Mouse (Mus musculus): ENCODE measurements around the gene Tmem25. TPM values are rescaled to one million over a fixed set of nuclear protein-coding genes. Genes with fewer than 3 reads are reported as not detected.
A peak's percentile ranks its signal among the peaks of the same experiment; 100 is the strongest.

Tmem25 gene
- total and polyA plus RNA-seq, 3 experiments = 0.25 to 1.5 (median 0.28) TPM

GRCm38 (mm10) chr9:44772750-44773651 lies 26.1 kb downstream of the Tmem25 start (continued):
- TF ChIP-seq MAX (IDR thresholded peaks at IDR 0.05; ENCODE audit: low read length) (peak; percentile 36; the same call in 1 of the 2 replicates), MYC (IDR thresholded peaks at IDR 0.05; ENCODE audit: low read depth, low read length) (no peak), ZMIZ1 (IDR thresholded peaks at IDR 0.05; ENCODE audit: low read depth, low read length) (peak; percentile 41; the same call in 1 of the 2 replicates), PAX5 (IDR thresholded peaks at IDR 0.05; ENCODE audit: low read length) (no peak), USF2 (conservative IDR thresholded peaks at IDR 0.05; ENCODE audit: low read depth, low read length) (no peak), GABPA (IDR thresholded peaks at IDR 0.05; ENCODE audit: insufficient replicate concordance, low read depth, low read length) (peak; percentile 91), MAZ (IDR thresholded peaks at IDR 0.05; ENCODE audit: low read depth, low read length) (peak; percentile 88), E2F4 (IDR thresholded peaks at IDR 0.05; ENCODE audit: insufficient replicate concordance, low read depth, low read length) (no peak), EP300 (IDR thresholded peaks at IDR 0.05; ENCODE audit: low read length) (no peak), MXI1 (IDR thresholded peaks at IDR 0.05; ENCODE audit: low read depth, low read length) (peak; percentile 83), RAD21 (IDR thresholded peaks at IDR 0.05; ENCODE audit: low read depth, low read length) (peak; percentile 38), CHD2 (IDR thresholded peaks at IDR 0.05; ENCODE audit: low read length) (peak; percentile 99), TBP (conservative IDR thresholded peaks at IDR 0.05; ENCODE audit: low read depth, low read length) (peak; percentile 92), TCF12 (IDR thresholded peaks at IDR 0.05; ENCODE audit: low read depth, low read length) (peak; percentile 89), JUND (conservative IDR thresholded peaks at IDR 0.05; ENCODE audit: low read depth, low read length) (0 out of 2 replicates have a peak, but pooled peaks have one; percentile 25), HCFC1 (IDR thresholded peaks at IDR 0.05; ENCODE audit: low read depth, low read length) (peak; percentile 92), ZC3H11A (IDR thresholded peaks at IDR 0.05; ENCODE audit: low read depth, low read length) (no peak), POLR2A (IDR thresholded peaks at IDR 0.05; ENCODE audit: low read depth, low read length) (peak; percentile 73; the same call in 1 of the 2 replicates), NELFE (IDR thresholded peaks at IDR 0.05; ENCODE audit: low read depth, low read length) (peak; percentile 52; the same call in 1 of the 2 replicates)

- Histone ChIP-seq H3K4me1 (ENCODE audit: control insufficient read depth in 1 of 2, insufficient read depth in 2 of 2) (peaks cover 3 to 30% of the 10 kb centered on the region in 2 experiments), H3K4me2 (ENCODE audit: insufficient read depth, low read depth, poor library complexity, severe bottlenecking) (peak overlapping the region; percentile 90), H3K36me3 (replicated peaks in 1 of 2; ENCODE audit: control insufficient read depth in 1 of 2, insufficient read depth in 1 of 2, low read length in 1 of 2) (peaks cover 4 to 24% of the 10 kb centered on the region in 2 experiments), H3K9ac (ENCODE audit: insufficient read depth, low read depth) (peak overlapping the region; percentile 81), H3K27ac (ENCODE audit: insufficient read depth, low read depth) (peak overlapping the region; percentile 91), H3K9me3 (replicated peaks; ENCODE audit: low read length) (no peaks in the 10 kb centered on the region), H3K27me3 (replicated peaks) (no peaks in the 10 kb centered on the region), H3K4me3 (replicated peaks in 1 of 3; ENCODE audit: low read depth in 2 of 3, low read length in 2 of 3, poor library complexity in 1 of 3) (peak overlapping the region in 2 of 3 experiments; percentile 37 to 76), H3K79me2 (replicated peaks; ENCODE audit: control insufficient read depth, extremely low read depth, insufficient read depth, poor library complexity, severe bottlenecking) (peaks cover 11% of the 10 kb centered on the region)
- in situ Hi-C loops (cut with MboI; ENCODE audit: low pct_ligation_motif_present, low pct_unique_long_range_greater_than_20kb, low sequenced_read_pairs) = no loop called here
- no peak for TF ChIP-seq NRF1 (IDR thresholded peaks at IDR 0.05; ENCODE audit: low read depth, low read length)
- no peak for TF ChIP-seq TCF12 (IDR thresholded peaks at IDR 0.05; ENCODE audit: low read depth, low read length)
- no peak for TF ChIP-seq KAT2A (IDR thresholded peaks at IDR 0.05; ENCODE audit: insufficient replicate concordance, low read length)
- no peak for TF ChIP-seq GABPA (IDR thresholded peaks at IDR 0.05; ENCODE audit: insufficient replicate concordance, low read depth, low read length)
- no peak for TF ChIP-seq PAX5 (IDR thresholded peaks at IDR 0.05; ENCODE audit: low read length)
- DNase-seq (ENCODE audit: extremely low read depth) = no peak
- dilution Hi-C loops (cut with MboI; ENCODE audit: extremely low pct_ligation_motif_present, extremely low pct_unique_long_range_greater_than_20kb, low sequenced_read_pairs) = no loop called here
These were observed 26.7 kb downstream of the Tmem25 start for GRCm38 (mm10) chr9:44772392-44772749.

All from CH12.LX (cell line).